Mouse (Mus musculus) brain, embryonic 14.5 days (tissue): ENCODE data around the gene Fam20a.

ENCODE experiments used
- CTCF ChIP-seq: fragments of 200-500 bp; IDR thresholded peaks from 2 replicates; pipeline ENCODE4 v1.5.1; 2012; ENCODE audit warnings: inconsistent platforms, mild to moderate bottlenecking, moderate library complexity, borderline replicate concordance; ENCODE audit not compliant: insufficient read depth, insufficient read length; ENCODE audit errors: extremely low read depth
- POLR2A ChIP-seq: fragments of 200-500 bp; IDR thresholded peaks from 2 replicates; pipeline ENCODE4 v1.6.1; 2012; ENCODE audit warnings: mild to moderate bottlenecking, inconsistent platforms, borderline replicate concordance; ENCODE audit not compliant: poor library complexity, insufficient read depth, insufficient read length, severe bottlenecking; ENCODE audit errors: extremely low read depth

GRCm38 (mm10) chr11:109717448-109717847, 4.6 kb downstream of the Fam20a start:
- TF ChIP-seq POLR2A, result no peak
- no peak for TF ChIP-seq CTCF
